Mouse (Mus musculus): ENCODE data around the gene Trim38. TPM values are rescaled to one million over a fixed set of nuclear protein-coding genes. Genes with fewer than 3 reads are reported as not detected.

Trim38 gene
- polyA plus RNA-seq, 1 experiment from 2014 or later, result 0.16 TPM

GRCm38 (mm10) chr13:23763586-23764323 is 6.0 kb upstream of the Trim38 start, which contains the start of gene Hist1h1a:
TSS of gene Hist1h1a (plus strand) at chr13:23763666.
- peak; percentile 64 for ATAC-seq (ENCODE audit: insufficient number of reproducible peaks, insufficient read depth, low FRiP score, low TSS enrichment, low read depth)
- Histone ChIP-seq H3K4me3 (replicated peaks) (peak within 1 kb of the TSS; percentile 48), H3K4me1 (replicated peaks) (peaks cover 25% of the 10 kb centered on the region), H3K9ac (replicated peaks) (peak within 1 kb of the TSS; percentile 79), H3K36me3 (no peaks in the 10 kb centered on the region), H3K4me2 (peak within 1 kb of the TSS; percentile 85), H3K27ac (peak within 1 kb of the TSS; percentile 97), H3K27me3 (no peaks in the 10 kb centered on the region), H3K9me3 (no peaks in the 10 kb centered on the region)
- WGBS, result 3% methylated on average over 34 of the region's 34 CpGs

GRCm38 (mm10) chr13:23764324-23765171 is 5.2 kb upstream of the Trim38 start:
- no peaks in the 10 kb centered on the region for H3K36me3 ChIP-seq
- H3K9ac ChIP-seq (replicated peaks), result peak overlapping the region; percentile 79
- ATAC-seq (ENCODE audit: insufficient number of reproducible peaks, insufficient read depth, low FRiP score, low TSS enrichment, low read depth), result no peak
- H3K4me1 ChIP-seq (replicated peaks), result peaks cover 25% of the 10 kb centered on the region
- H3K9me3 ChIP-seq, result no peaks in the 10 kb centered on the region
- peak overlapping the region; percentile 85 for H3K4me2 ChIP-seq
- peak overlapping the region; percentile 97 for H3K27ac ChIP-seq
- WGBS, result 33% methylated on average over 11 of the region's 12 CpGs
- peak overlapping the region; percentile 48 for H3K4me3 ChIP-seq (replicated peaks)
- H3K27me3 ChIP-seq, result no peaks in the 10 kb centered on the region

- Histone ChIP-seq H3K4me1 (replicated peaks) (peaks cover 20% of the 10 kb centered on the region), H3K9ac (replicated peaks) (no peak overlapping the region), H3K9me3 (no peaks in the 10 kb centered on the region), H3K27me3 (no peaks in the 10 kb centered on the region), H3K4me2 (peak overlapping the region; percentile 85; the same call in 1 of the 2 replicates), H3K4me3 (replicated peaks) (peak overlapping the region; percentile 48; the same call in 1 of the 2 replicates), H3K27ac (peak overlapping the region; percentile 97; the same call in 1 of the 2 replicates), H3K36me3 (no peaks in the 10 kb centered on the region)
- no peak for ATAC-seq (ENCODE audit: insufficient number of reproducible peaks, insufficient read depth, low FRiP score, low TSS enrichment, low read depth)
- WGBS, result 65% methylated on average over 1 of the region's 1 CpGs
Observed at GRCm38 (mm10) chr13:23765172-23765513, 4.6 kb upstream of the Trim38 start.

GRCm38 (mm10) chr13:23766772-23767171 is 2.9 kb upstream of the Trim38 start:
- Histone ChIP-seq H3K4me3 (replicated peaks) (no peak overlapping the region), H3K9ac (replicated peaks) (no peak overlapping the region), H3K9me3 (no peaks in the 10 kb centered on the region), H3K27me3 (no peaks in the 10 kb centered on the region), H3K4me2 (no peak overlapping the region), H3K4me1 (replicated peaks) (peaks cover 16% of the 10 kb centered on the region), H3K36me3 (no peaks in the 10 kb centered on the region), H3K27ac (no peak overlapping the region)
- no peak for ATAC-seq (ENCODE audit: insufficient number of reproducible peaks, insufficient read depth, low FRiP score, low TSS enrichment, low read depth)

- Histone ChIP-seq H3K4me3 (replicated peaks) (no peak overlapping the region), H3K4me2 (no peak overlapping the region), H3K9ac (replicated peaks) (no peak overlapping the region), H3K9me3 (no peaks in the 10 kb centered on the region), H3K36me3 (no peaks in the 10 kb centered on the region), H3K4me1 (replicated peaks) (peaks cover 14% of the 10 kb centered on the region), H3K27ac (no peak overlapping the region), H3K27me3 (no peaks in the 10 kb centered on the region)
- ATAC-seq (ENCODE audit: insufficient number of reproducible peaks, insufficient read depth, low FRiP score, low TSS enrichment, low read depth), result no peak
- WGBS, result 56% methylated on average over 5 of the region's 5 CpGs
Observed at GRCm38 (mm10) chr13:23768834-23769397, 797 bp upstream of the Trim38 start.

GRCm38 (mm10) chr13:23772561-23773313 is 3.0 kb downstream of the Trim38 start:
- Histone ChIP-seq H3K27me3 (no peaks in the 10 kb centered on the region), H3K4me2 (peak overlapping the region; percentile 38), H3K4me3 (replicated peaks) (no peak overlapping the region), H3K36me3 (no peaks in the 10 kb centered on the region), H3K4me1 (replicated peaks) (peaks cover 3% of the 10 kb centered on the region), H3K9ac (replicated peaks) (no peak overlapping the region), H3K9me3 (no peaks in the 10 kb centered on the region), H3K27ac (no peak overlapping the region)
- 26% methylated on average over 21 of the region's 21 CpGs for WGBS
- ATAC-seq (ENCODE audit: insufficient number of reproducible peaks, insufficient read depth, low FRiP score, low TSS enrichment, low read depth), result peak; percentile 80

- H3K4me1 ChIP-seq (replicated peaks), result no peaks in the 10 kb centered on the region
- 93% methylated on average over 7 of the region's 7 CpGs for WGBS
- H3K4me2 ChIP-seq, result no peak overlapping the region
- no peak overlapping the region for H3K27ac ChIP-seq
- no peaks in the 10 kb centered on the region for H3K27me3 ChIP-seq
- no peak overlapping the region for H3K4me3 ChIP-seq (replicated peaks)
- no peaks in the 10 kb centered on the region for H3K36me3 ChIP-seq
- no peak for ATAC-seq (ENCODE audit: insufficient number of reproducible peaks, insufficient read depth, low FRiP score, low TSS enrichment, low read depth)
- H3K9ac ChIP-seq (replicated peaks), result no peak overlapping the region
- H3K9me3 ChIP-seq, result no peaks in the 10 kb centered on the region
Observed at GRCm38 (mm10) chr13:23778339-23778738, 8.6 kb downstream of the Trim38 start.

GRCm38 (mm10) chr13:23779025-23779424 is 9.3 kb downstream of the Trim38 start:
- H3K4me1 ChIP-seq (replicated peaks), result no peaks in the 10 kb centered on the region
- no peak overlapping the region for H3K4me3 ChIP-seq (replicated peaks)
- no peaks in the 10 kb centered on the region for H3K9me3 ChIP-seq
- H3K27ac ChIP-seq, result no peak overlapping the region
- ATAC-seq (ENCODE audit: insufficient number of reproducible peaks, insufficient read depth, low FRiP score, low TSS enrichment, low read depth), result no peak
- no peak overlapping the region for H3K4me2 ChIP-seq
- H3K27me3 ChIP-seq, result no peaks in the 10 kb centered on the region
- no peak overlapping the region for H3K9ac ChIP-seq (replicated peaks)
- WGBS, result 85% methylated on average over 4 of the region's 4 CpGs
- H3K36me3 ChIP-seq, result no peaks in the 10 kb centered on the region

GRCm38 (mm10) chr13:23792520-23792919 is 22.8 kb downstream of the Trim38 start:
- no peaks in the 10 kb centered on the region for H3K27me3 ChIP-seq
- peaks cover 1% of the 10 kb centered on the region; the same call in 1 of the 2 replicates for H3K4me1 ChIP-seq (replicated peaks)
- 42% methylated on average over 2 of the region's 2 CpGs for WGBS
- H3K36me3 ChIP-seq, result no peaks in the 10 kb centered on the region
- H3K9me3 ChIP-seq, result no peaks in the 10 kb centered on the region
- H3K27ac ChIP-seq, result no peak overlapping the region
- no peak overlapping the region for H3K9ac ChIP-seq (replicated peaks)
- H3K4me2 ChIP-seq, result no peak overlapping the region
- ATAC-seq (ENCODE audit: insufficient number of reproducible peaks, insufficient read depth, low FRiP score, low TSS enrichment, low read depth), result no peak
- no peak overlapping the region for H3K4me3 ChIP-seq (replicated peaks)

GRCm38 (mm10) chr13:23799405-23799804 is 29.7 kb downstream of the Trim38 start:
- Histone ChIP-seq H3K9me3 (no peaks in the 10 kb centered on the region), H3K4me1 (replicated peaks) (peaks cover 21% of the 10 kb centered on the region), H3K4me3 (replicated peaks) (no peak overlapping the region), H3K9ac (replicated peaks) (no peak overlapping the region), H3K27me3 (no peaks in the 10 kb centered on the region), H3K4me2 (no peak overlapping the region), H3K36me3 (no peaks in the 10 kb centered on the region), H3K27ac (no peak overlapping the region)
- ATAC-seq (ENCODE audit: insufficient number of reproducible peaks, insufficient read depth, low FRiP score, low TSS enrichment, low read depth), result no peak
- WGBS, result 59% methylated on average over 5 of the region's 5 CpGs

- Histone ChIP-seq H3K36me3 (no peaks in the 10 kb centered on the region), H3K9me3 (no peaks in the 10 kb centered on the region), H3K27ac (no peak overlapping the region), H3K4me1 (replicated peaks) (peaks cover 2% of the 10 kb centered on the region; the same call in 1 of the 2 replicates), H3K9ac (replicated peaks) (no peak overlapping the region), H3K4me3 (replicated peaks) (no peak overlapping the region), H3K4me2 (no peak overlapping the region), H3K27me3 (no peaks in the 10 kb centered on the region)
- WGBS, result 67% methylated on average over 2 of the region's 2 CpGs
- ATAC-seq (ENCODE audit: insufficient number of reproducible peaks, insufficient read depth, low FRiP score, low TSS enrichment, low read depth), result no peak
Observed at GRCm38 (mm10) chr13:23804532-23804931, 34.8 kb downstream of the Trim38 start.

Measured in limb, embryonic 12.5 days (tissue).